Mouse (Mus musculus) left cerebral cortex, postnatal 36 days (tissue): ENCODE results near the gene Rps6ka2. TPM values are rescaled to one million over a fixed set of nuclear protein-coding genes. Genes with fewer than 3 reads are reported as not detected.

Experiments used
- DNase-seq, 2 experiments: peaks; one replicate each; pipeline ENCODE4 v3.0.0; 2021 to 2022; ENCODE audit warnings: low spot score in 2 of 2, mixed read lengths in 1 of 2
- intact Hi-C: fragments of 180-260 bp; cut with DNase I; formaldehyde crosslinking; loops from one replicate; pipeline ENCODE4 v1.15.1; 2025
- total RNA-seq, 2 experiments: library from RNA; stranded (reverse); gene quantifications; 2 replicates each; pipeline ENCODE4 v1.2.3; 2021

Gene Rps6ka2
- total RNA-seq, 2 experiments from 2014 or later = 41.9 to 67.1 TPM

DNA sequence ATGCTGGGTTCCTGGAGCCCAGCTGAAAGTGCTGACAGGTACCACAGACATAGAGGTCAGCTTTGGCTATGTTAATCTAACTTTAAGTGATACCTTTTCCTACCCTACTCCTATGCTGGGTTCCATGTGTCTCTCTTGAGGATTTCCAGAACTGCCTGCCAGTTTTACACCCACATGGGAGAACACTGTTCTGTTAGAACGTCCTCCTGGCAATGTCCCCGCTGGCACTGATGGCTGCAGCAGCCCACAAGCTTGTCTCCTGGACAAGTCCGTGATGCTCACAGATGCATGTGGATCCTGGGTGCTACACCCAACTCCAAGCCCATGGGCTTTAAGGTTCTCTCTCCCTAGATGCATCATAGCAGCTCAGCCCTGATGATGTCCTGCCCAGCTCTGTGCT lies 44.1 kb downstream of the Rps6ka2 start:
- intact Hi-C loops = loop anchor here (5.0 kb wide), 1 partner anchor 42 kb away; the partner anchor contains the start of gene Rps6ka2
- peak; percentile 85 to 89 for DNase-seq

DNA sequence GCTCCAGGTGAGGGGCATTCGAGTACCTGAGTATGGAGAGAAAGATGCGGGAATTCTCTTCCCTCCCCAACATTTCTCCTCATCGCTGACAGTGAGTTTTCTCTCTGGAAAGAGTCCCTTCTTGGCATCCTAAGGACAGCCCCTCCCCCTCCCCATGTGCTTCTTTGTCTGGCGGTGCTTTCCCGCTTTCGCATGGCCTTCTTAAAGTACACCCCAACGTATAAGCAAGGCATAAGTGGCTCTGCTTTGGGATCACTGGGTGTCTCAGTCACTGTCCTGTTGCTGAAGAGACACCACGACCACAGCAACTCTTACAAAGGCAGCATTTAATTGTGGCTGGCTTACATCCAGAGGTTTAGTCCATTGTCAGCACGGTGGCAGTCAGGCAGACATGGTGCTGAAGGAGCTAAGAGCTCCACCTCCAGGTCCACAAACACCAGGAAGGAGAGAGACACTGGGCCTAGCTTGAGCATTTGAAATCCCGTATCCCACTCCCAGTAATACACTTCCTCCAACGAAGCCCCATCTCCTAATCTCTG lies 47.9 kb downstream of the Rps6ka2 start:
- DNase-seq = no peak
- intact Hi-C loops = no loop called here

DNA sequence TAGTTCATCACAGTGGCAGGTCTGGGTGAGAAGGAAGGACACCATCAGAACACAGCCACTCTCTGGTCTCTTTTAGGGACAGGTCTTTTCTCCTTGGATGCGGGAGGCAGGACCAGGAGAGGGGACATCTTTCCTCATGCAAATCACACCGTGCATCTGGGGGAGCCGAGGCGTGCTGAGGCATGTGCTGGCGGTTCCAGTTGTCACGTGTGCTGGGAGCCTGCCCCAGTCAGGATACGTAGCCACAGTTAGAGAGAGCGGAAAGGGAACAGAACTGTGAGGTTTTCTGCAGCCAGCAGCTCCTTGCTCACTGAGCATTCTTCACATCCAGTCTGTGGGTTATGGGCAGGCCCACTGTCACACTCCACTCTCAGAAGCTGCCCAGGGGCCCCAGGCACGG lies 48.5 kb downstream of the Rps6ka2 start:
- DNase-seq = no peak
- intact Hi-C loops = no loop called here

DNA sequence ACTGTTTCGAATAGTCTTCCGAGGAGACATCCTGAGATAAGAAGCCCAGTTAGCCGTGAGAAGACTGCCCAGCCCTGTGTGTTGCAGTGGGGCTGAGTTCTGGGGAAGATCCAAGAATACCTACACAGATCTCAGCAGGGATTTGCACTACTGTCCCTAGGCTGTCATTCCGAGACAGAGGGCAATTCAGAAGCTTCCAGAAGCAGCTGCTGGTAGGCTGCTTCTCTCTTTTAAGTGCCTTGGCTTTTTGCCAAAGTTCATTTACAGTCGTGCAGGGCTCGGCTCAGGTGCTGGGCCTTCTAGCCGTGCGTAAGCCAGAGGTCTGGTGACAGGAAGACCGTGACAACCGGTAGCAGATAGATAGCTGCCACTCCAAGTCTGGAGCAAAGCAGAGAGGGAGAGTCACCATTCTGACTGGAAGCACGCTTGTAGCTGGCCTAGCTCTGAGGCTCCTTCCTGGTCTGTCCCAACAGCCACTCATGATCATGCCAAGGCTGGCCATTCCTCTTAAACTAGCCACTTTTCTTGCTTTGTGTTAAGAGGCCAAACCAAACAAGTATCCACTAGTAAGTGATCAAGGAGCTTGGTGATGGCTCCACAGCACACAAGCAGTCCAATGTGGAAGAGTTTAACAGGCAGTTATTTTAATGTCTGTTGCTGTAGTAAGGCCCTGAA lies 49.3 kb downstream of the Rps6ka2 start:
- intact Hi-C loops = no loop called here

DNA sequence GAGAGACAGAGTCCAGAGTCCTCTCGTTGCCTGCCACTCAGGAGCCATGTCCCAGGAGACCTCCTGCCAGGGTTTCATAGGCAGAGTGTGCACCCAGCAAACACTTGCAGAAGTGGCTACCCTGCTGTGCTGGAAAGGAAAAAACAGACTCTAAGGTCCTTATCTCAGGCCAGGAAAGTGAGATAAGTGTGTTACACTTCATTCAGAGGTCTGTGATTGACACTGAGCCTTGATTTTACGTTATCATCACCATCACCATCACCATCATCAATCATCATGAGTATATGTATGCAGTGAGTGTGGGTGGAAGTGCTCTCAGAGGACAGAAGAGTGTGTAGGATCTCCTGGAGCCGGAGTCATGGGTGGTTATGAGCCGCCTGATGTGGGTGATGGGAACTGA lies 51.4 kb downstream of the Rps6ka2 start:
- intact Hi-C loops = no loop called here

More for the DNA sequence above, 49.3 kb downstream of the Rps6ka2 start:
- DNase-seq = no peak

DNA sequence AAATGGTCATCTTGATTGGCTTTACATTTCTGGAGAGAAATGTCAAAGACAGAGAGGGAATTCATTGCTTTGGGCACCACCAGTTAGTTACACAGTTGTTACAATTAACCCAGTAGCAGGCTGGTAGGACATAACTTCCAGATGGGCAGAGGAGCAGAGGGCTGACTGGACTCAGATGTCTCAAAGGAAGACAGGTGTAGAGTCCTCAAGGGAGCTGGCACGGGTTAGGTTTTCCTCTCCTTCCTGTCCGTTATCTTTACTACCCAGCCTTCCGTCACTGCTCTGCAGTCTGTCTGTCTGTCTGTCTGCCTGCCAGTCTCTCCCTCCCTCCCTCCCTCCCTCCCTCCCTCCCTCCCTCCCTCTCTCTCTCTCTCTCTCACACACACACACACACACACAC lies 52.3 kb downstream of the Rps6ka2 start:
- no peak for DNase-seq
- intact Hi-C loops = no loop called here

More for the DNA sequence above, 51.4 kb downstream of the Rps6ka2 start:
- no peak for DNase-seq

DNA sequence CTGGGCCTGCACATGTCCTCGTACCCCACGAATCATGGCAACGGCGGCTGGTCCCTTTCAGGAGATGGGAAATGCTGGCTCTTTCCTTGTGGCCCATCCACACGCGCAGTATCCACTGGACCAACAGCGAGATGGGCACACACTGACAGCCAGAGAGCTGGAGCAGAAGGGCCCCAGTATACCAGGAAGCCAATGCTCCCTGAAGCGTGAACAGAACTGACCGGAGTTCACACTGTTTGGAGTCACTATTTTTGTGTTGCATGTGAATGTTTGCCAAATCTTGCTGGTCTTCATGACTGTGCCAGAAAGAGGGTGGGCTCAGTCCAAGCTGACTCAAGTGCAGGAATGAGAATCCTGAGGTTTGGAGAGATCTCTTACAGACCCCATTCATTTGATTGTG lies 58.6 kb downstream of the Rps6ka2 start:
- intact Hi-C loops = no loop called here

DNA sequence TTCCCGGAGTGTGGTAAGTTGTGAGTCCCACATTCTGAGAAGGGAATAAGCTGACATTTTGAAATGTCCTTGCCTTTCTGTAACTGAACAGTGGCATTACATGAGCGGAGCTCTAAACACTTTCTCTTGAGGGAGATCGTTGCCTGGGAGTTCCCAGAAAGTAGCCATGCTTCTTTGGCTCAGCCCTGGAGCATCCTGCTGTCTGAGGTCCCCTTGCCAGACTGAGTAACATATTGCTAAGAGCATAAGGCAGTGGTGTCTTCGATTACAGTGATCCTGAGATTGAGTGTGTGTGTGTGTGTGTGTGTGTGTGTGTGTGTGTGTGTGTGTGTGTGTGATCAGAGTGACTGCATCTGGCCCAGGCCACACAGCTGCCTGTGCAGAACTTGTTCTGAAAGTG lies 61.4 kb downstream of the Rps6ka2 start:
- intact Hi-C loops = no loop called here
- DNase-seq = no peak

More for the DNA sequence above, 58.6 kb downstream of the Rps6ka2 start:
- DNase-seq = peak in 1 of 2 experiments; percentile 1

DNA sequence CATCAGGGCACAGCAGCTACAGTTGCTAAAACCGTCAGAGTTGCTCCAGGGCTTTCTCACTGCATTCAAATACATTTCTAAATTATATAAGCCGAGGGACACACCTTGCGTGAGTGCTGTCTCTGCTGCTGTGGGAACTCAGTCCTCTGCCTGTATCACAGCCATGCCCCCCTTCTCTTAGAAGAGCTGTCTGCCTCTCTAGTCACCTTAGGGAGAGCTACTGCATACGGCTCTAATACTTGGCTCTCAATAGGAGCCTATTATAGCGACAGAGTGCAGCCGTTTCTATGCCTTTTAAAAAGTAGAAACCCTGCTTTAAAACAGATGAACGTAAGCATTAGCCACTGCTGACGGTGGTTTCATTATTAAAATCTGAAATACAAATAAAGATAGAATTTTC lies 61.9 kb downstream of the Rps6ka2 start:
- intact Hi-C loops = no loop called here
- DNase-seq = no peak

DNA sequence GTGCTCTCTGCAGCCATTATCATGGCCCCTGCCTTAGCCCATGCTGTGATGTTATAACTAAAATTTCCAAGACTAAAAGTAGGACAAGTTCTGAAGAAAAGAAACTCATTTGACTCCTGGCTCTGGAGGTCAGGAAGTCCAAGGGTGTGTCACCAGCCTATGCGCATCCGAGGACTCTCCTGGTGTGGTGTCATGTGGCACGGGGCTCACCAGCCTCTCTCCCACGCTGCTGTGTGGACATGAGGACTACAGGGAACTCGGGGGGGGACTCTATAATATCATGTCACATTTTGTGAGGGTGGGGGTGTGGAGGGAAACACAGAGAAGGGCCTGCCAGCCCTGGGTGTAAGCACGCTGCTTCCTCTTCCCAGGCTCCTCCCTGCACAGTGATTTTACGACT lies 62.5 kb downstream of the Rps6ka2 start:
- peak in 1 of 2 experiments; percentile 5 for DNase-seq
- intact Hi-C loops = no loop called here

DNA sequence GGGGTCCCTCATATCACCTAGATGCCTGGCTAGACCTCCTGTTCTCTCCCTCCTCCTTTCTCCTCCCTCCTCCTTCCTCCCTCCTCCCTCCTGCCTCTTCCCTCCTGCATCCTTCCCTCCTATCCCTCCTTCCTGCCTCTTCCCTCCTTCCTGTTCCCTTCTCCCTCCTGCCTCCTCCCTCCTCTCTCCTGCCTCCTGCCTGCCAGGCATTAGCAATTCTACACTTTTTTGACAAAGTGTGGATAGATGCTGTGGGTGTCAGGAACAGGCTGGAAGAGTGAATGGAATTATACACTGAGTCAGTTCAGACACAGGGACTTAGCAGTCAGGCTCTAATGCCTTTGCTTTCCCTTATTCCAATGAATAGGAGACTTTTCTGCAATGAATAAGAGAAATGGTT lies 63.3 kb downstream of the Rps6ka2 start:
- intact Hi-C loops = no loop called here
- DNase-seq = peak in 1 of 2 experiments; percentile 54

DNA sequence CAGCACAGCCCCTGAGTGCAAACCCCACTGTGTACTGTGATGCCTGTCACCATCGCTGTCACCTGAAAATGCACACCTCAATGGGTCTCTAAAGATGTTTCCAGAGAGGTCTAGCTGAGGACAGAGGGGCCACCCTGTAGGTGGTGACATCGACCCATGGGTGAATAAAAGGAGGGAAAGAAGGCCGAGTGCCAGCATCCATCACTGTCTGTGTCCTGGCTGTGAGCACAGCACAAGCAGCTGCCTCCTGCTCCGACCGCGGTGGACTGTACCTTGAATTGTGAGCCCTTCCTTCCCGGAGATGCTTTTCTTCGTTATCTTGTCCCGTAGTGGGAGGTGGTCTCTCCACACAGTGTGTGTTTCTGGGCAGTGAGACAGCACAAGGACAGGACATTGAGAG lies 67.8 kb downstream of the Rps6ka2 start:
- DNase-seq = peak in 1 of 2 experiments; percentile 1
- intact Hi-C loops = no loop called here

DNA sequence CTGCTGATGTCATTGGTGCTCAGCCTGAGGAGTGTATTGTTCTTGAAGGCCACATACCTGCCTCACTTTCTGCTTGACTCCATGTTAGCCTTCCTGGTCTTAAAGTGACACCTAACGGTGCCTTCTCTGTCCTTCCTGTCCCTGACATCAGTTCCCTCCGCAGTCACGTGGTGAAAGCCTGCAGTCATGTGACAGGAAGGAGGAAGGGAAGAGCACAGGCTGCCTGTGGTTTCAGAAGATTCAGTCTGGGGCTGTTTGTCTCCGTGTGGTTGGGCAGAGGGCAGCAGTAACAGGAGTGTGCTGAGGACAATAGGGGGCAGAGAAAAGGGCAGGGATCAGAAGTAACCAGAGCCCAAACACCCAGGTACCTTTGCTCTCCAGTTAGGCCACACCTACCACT lies 68.9 kb downstream of the Rps6ka2 start:
- intact Hi-C loops = no loop called here
- DNase-seq = peak in 1 of 2 experiments; percentile 1

DNA sequence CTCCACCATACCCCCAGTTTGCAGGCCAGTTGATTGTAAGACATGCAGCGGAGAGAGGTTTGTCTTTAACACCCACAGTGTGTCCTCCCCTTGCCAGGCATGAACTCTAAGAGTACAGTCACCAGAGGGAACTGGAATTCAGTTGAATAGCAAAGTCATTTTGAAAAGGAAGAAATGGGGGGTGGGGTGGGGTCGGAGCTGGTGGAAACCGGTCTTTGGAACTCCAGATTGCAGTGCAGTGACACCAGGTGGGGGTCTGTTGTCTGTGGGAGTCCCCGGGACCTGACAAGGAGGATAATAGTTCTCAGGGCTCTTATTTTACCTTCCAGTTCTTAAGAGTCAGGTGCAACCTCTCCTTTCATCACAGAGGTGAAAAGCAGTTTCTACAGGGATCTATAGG lies 70.6 kb downstream of the Rps6ka2 start:
- intact Hi-C loops = no loop called here
- DNase-seq = no peak

DNA sequence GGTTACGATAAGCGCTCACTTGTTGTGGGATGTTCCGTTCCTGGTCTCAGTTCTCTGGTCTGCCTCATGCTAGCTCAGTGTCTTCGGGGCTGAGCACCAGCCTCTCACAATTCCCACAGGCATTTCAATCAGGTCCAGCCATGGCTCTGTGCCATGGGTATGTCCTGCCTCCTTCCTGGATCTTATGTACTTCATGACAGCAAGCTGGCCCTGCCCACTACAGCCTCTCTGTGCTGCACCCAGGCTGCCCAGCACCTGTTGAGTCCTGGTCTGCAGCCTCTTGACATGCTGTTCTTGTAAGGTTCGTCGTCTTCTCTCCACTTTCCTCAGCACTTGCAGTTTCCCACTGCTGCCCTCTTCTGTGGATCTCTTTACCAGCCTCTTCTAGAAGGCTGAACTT lies 75.2 kb downstream of the Rps6ka2 start:
- intact Hi-C loops = no loop called here
- peak in 1 of 2 experiments; percentile 10 for DNase-seq

DNA sequence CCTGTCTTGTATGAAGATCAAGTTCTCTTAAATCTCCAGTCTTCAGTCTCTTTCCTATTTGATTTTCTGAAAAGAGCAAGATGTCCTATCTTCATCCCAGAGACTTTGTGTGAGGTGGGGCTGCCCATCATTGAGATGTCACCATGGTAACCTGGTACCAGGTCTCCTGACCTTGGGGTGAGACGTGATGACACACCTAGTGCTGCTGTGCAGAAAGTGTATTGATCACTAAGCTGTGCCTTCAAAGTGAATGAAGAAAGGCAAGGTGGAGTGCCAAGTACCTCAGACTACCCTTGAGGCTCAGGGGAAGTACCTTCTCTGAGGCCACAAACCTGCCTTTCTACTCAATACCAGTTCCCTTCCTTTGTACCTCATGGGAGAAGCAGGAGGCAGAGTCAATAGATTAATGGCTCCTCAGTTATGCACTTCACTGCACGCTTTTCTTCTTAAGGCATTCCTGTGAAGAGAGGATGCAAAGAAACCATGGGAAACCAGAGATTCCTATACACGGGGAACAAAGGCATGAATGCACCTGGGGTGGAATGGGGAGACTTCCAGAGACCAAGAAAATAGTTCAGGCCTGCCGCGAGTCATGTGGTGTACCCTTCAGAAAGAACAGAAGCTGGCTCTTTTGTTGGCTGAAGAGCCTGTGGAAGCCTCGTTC lies 77.1 kb downstream of the Rps6ka2 start:
- intact Hi-C loops = no loop called here
- DNase-seq = peak in 1 of 2 experiments; percentile 1

DNA sequence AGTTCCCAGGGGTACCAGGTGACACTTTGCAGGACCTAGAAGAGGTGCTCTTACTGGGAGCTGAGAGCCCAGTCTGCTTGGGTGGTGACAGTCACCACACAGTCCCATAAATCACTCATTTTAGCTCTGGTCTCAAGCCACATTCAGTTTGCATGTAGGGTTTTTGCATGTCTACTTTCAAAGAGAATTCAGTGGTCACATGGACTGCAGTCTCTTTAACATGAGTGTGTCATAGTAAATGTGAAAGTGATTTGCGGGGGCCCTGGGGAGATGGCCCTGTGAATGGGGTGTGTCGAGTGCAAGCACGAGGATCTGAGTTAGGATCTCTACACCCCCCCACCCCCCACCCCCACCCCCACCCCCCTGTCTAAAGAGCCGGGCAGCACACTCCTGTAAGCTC lies 80.5 kb downstream of the Rps6ka2 start:
- no peak for DNase-seq
- intact Hi-C loops = no loop called here

DNA sequence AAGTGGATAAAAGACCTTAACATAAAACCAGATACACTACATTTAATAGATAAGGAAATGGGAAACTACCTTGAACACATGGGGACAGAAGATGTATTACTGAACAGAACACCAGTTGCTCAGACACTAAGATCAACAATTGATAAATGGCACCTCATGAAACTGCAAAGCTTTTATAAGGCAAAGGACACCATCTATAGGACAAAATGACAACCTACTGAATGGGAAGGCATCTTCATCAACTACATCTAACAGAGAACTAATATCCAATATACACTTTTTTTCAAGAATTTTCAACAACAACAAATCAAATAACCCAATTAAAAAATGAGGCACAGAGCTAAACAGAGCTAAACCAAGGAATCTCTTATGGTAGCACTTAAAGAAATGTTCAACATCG lies 87.3 kb downstream of the Rps6ka2 start:
- no peak for DNase-seq
- intact Hi-C loops = no loop called here

DNA sequence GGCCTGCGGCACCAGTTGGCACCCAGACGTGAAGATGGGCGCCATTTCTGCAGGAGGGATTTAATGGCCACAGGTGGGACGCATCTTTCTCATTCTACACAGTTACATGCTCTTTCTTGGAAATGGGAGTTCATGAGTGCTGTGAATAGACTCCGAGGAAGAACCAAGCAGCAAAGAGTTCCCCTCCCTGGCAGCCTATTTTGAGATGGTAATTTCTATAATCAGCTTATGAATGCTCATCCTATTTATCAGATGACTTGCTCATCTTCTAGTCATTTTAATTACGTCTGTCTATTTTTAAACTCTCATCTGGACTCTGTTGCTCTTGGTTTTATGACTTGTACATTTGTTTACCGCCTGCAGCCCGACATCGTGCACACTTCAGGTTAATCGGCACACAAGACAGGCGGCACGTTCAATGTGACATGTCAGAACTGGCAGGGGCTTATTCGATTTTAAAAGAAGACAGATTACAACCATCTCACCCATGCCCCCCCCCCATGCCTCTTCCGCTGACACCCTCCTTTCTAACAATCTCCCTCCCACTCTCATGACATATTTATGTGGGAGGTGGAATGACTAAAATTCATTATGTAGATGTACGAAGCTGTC lies 88.9 kb downstream of the Rps6ka2 start:
- intact Hi-C loops = no loop called here

DNA sequence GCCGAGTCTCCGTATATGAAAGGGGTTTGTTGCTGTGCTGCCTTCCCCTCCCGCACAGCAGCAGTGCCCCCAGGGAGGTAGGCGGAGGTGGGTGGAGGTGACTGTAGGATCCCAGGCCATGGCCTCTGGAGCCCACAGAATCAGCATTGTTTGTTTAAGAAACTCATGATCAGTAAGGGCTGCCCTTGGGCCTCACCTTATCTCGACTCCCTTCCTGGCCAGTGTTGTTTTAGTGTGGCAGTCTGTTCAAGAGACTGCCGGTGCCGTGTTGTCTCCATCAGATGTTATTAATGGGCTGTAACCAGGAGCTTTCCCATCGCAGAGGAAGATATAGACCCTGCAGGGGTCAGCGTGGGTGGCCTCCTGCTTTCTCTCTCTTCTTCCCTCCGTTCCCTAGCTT lies 90.4 kb downstream of the Rps6ka2 start:
- intact Hi-C loops = no loop called here

More for the DNA sequence above, 88.9 kb downstream of the Rps6ka2 start:
- no peak for DNase-seq

DNA sequence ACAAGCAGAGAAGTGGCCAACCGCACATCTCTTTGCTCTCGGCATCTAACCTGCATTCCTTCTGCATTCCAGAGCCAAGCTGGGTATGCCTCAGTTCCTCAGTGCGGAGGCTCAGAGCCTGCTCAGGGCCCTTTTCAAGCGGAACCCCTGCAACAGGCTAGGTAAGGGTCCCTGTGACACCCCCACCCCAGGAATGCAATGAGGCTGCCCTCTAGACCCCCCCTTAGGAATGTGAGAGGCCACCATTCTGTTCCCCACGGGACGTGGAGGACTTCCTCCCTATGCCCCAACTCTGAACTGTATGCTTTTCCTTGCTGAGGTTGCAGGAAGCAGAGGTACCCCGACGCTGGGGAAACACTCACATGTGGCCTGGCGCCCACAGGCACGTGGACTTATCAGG lies 92.1 kb downstream of the Rps6ka2 start:
- DNase-seq = no peak
- intact Hi-C loops = no loop called here

More for the DNA sequence above, 90.4 kb downstream of the Rps6ka2 start:
- no peak for DNase-seq
